ENCODE assay signal across 24 mouse cellular contexts in genomic region chr6:140489570-140489969, GRCm38 (mm10).
A peak's percentile ranks its signal among the peaks of the same experiment; 100 is the strongest.
DNase-seq lines count a peak whose midpoint lies in the region; ATAC-seq and TF ChIP-seq lines count a peak whose summit lies in the region.
"Had no signal": no experiment of that assay in that cellular context is flagged by ENCODE, and none has a peak within 500 bp of the region (broad histone marks: within the 10 kb centered on the region; RNA-seq: fewer than 3 reads in every experiment).

No protein-coding gene starts in this region.

- no peak for TF ChIP-seq POLR2A in bone marrow macrophage, adult 2 months (IDR thresholded peaks at IDR 0.05; ENCODE audit: borderline replicate concordance, low read depth, low read length)

- H3K4me3 ChIP-seq in bone marrow macrophage, adult 2 months (ENCODE audit: insufficient read depth, low read length) = no peak overlapping the region
- H3K4me3 ChIP-seq in hindbrain, postnatal 0 days (ENCODE audit: low read length) = no peak overlapping the region
- H3K4me3 ChIP-seq: embryonic facial prominence, embryonic 10.5 days; embryonic facial prominence, embryonic 13.5 days; erythroblast, embryonic 14.5 days; forebrain, embryonic 12.5 days; forebrain, embryonic 15.5 days; heart, embryonic 12.5 days; heart, embryonic 15.5 days had no signal

- H3K27me3 ChIP-seq in hindbrain, postnatal 0 days (ENCODE audit: insufficient read depth, low read length) = no peaks in the 10 kb centered on the region
- H3K27me3 ChIP-seq: embryonic facial prominence, embryonic 13.5 days; forebrain, embryonic 12.5 days; forebrain, embryonic 15.5 days; heart, embryonic 12.5 days; heart, embryonic 15.5 days had no signal

- peak overlapping the region; percentile 13; the same call in 1 of the 2 replicates for H3K27ac ChIP-seq in bone marrow macrophage, adult 2 months (ENCODE audit: insufficient read depth, low read depth, low read length)
- no peak overlapping the region for H3K27ac ChIP-seq in hindbrain, postnatal 0 days
- H3K27ac ChIP-seq: embryonic facial prominence, embryonic 10.5 days; embryonic facial prominence, embryonic 13.5 days; forebrain, embryonic 12.5 days; forebrain, embryonic 15.5 days; heart, embryonic 15.5 days; hindbrain, embryonic 14.5 days had no signal

- ATAC-seq in hematopoietic stem cell, adult 5-6 weeks (replicated peaks in 1 of 2; ENCODE audit: insufficient read depth in 1 of 2, low FRiP score in 2 of 2, low TSS enrichment in 1 of 2, low read depth in 1 of 2, poor library complexity in 2 of 2, severe bottlenecking in 2 of 2) = peak; percentile 23 to 35; a peak in 1 of 4 replicates
- ATAC-seq in hindbrain, postnatal 0 days = no peak
- ATAC-seq: activated CD4-positive, CD25-positive, alpha-beta regulatory T cell, adult 4 months; forebrain, embryonic 15.5 days had no signal

- no peak overlapping the region for H3K4me2 ChIP-seq in hindbrain, postnatal 0 days (ENCODE audit: low read depth, low read length)
- H3K4me2 ChIP-seq: embryonic facial prominence, embryonic 13.5 days; forebrain, embryonic 12.5 days; forebrain, embryonic 15.5 days; heart, embryonic 12.5 days; heart, embryonic 15.5 days; hindbrain, embryonic 14.5 days had no signal

- no peaks in the 10 kb centered on the region for H3K9me3 ChIP-seq in hindbrain, postnatal 0 days (ENCODE audit: low read length)
- H3K9me3 ChIP-seq: embryonic facial prominence, embryonic 10.5 days; embryonic facial prominence, embryonic 13.5 days; forebrain, embryonic 12.5 days; forebrain, embryonic 15.5 days; heart, embryonic 12.5 days; heart, embryonic 15.5 days had no signal

- no peak overlapping the region for H3K9ac ChIP-seq in hindbrain, postnatal 0 days (replicated peaks; ENCODE audit: low read length)
- H3K9ac ChIP-seq: embryonic facial prominence, embryonic 13.5 days; forebrain, embryonic 12.5 days; forebrain, embryonic 15.5 days; heart, embryonic 12.5 days; heart, embryonic 15.5 days; hindbrain, embryonic 14.5 days had no signal

- peaks cover 32% of the 10 kb centered on the region for H3K4me1 ChIP-seq in bone marrow macrophage, adult 2 months (ENCODE audit: control insufficient read depth, insufficient read depth, low read length)
- H3K4me1 ChIP-seq in hindbrain, postnatal 0 days (ENCODE audit: insufficient read depth, low read length) = peaks cover 8% of the 10 kb centered on the region; the same call in 1 of the 2 replicates

- H3K36me3 ChIP-seq in hindbrain, postnatal 0 days (ENCODE audit: insufficient read depth, low read length) = no peaks in the 10 kb centered on the region
- H3K36me3 ChIP-seq: embryonic facial prominence, embryonic 13.5 days; forebrain, embryonic 12.5 days; forebrain, embryonic 15.5 days; heart, embryonic 12.5 days; heart, embryonic 15.5 days had no signal

- TF ChIP-seq CTCF in bone marrow macrophage, adult 2 months (IDR thresholded peaks at IDR 0.05; ENCODE audit: low read depth, low read length) = no peak
- no peak for TF ChIP-seq CTCF in hindbrain, postnatal 0 days (IDR thresholded peaks at IDR 0.05; ENCODE audit: low read depth)

- peak; percentile 69 for DNase-seq in heart, adult 11 months
- no peak for DNase-seq in heart, adult 9 months (ENCODE audit: low spot score in 2 of 2)
- DNase-seq in hindbrain, postnatal 0 days (ENCODE audit: low spot score) = no peak
- no peak for DNase-seq in urinary bladder, adult 2 months (ENCODE audit: low spot score)
- DNase-seq: adrenal gland, postnatal 10 days; adrenal gland, postnatal 36 days; cerebellum, adult 11 months; cerebellum, adult 2 months; cerebellum, adult 9-11 months; embryo, embryonic 11 days; gastrocnemius, postnatal 25 days; heart, postnatal 10 days; heart, postnatal 36 days had no signal
